In the genomic region with DNA sequence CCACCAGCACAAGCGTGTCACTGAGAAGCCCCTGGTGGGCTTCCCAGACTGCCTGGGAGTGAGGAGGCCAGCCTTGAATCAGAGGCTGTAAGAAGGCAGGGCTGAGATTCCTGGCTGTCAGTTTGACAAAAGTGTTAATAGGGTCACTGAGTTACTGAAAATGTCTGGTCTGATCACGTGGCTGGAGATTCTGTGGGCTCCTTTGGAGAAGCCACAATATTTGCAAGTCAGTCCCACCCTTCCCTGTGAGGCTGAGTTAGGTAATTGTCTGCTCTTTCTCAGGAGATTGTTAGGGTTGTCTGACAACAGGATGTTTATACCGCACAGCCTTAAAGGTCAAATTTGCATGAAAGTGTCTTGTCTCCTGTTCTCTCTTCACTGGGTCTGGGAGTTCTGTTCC, we compare ENCODE assay signal across 12 mouse cellular contexts. TPM values are rescaled to one million over a fixed set of nuclear protein-coding genes. Genes with fewer than 3 reads are reported as not detected.
A peak's percentile ranks its signal among the peaks of the same experiment; 100 is the strongest.
DNase-seq lines count a peak whose midpoint lies in the region; ATAC-seq and TF ChIP-seq lines count a peak whose summit lies in the region.
"Had no signal": no experiment of that assay in that cellular context is flagged by ENCODE, and none has a peak within 500 bp of the region (broad histone marks: within the 10 kb centered on the region; RNA-seq: fewer than 3 reads in every experiment).

No protein-coding gene starts in this region.

- peak; percentile 39 for DNase-seq in embryo, embryonic 10.5 days (ENCODE audit: low spot score)
- no peak for DNase-seq in embryo, embryonic 9.5 days (ENCODE audit: extremely low spot score)
- no peak for DNase-seq in liver, embryonic 11.5 days (ENCODE audit: low spot score)
- DNase-seq in liver, postnatal 0 days = no peak
- DNase-seq in ES-E14 (ENCODE audit: low read depth, low spot score) = peak; percentile 75
- DNase-seq in adrenal gland, adult 8-10 months = no peak
- DNase-seq: adrenal gland, adult 2 months; cerebellum, postnatal 14 days; right cerebral cortex, postnatal 4 days had no signal

- no peaks in the 10 kb centered on the region for H3K36me3 ChIP-seq in liver, embryonic 11.5 days (ENCODE audit: control insufficient read depth, insufficient read depth, low read length)
- no peaks in the 10 kb centered on the region for H3K36me3 ChIP-seq in liver, postnatal 0 days (replicated peaks; ENCODE audit: insufficient read depth, low read length)
- H3K36me3 ChIP-seq in ES-E14 (ENCODE audit: control insufficient read depth, insufficient read depth, low read length, poor library complexity, severe bottlenecking) = peaks cover 3% of the 10 kb centered on the region; the same call in 1 of the 2 replicates

- no peak overlapping the region for H3K4me3 ChIP-seq in liver, embryonic 11.5 days (ENCODE audit: low read depth, low read length)
- H3K4me3 ChIP-seq in liver, postnatal 0 days (ENCODE audit: low read depth, low read length) = no peak overlapping the region
- H3K4me3 ChIP-seq in ES-E14 (ENCODE audit: insufficient read depth in 1 of 2, low read depth in 1 of 2, low read length in 2 of 2, poor library complexity in 1 of 2, severe bottlenecking in 1 of 2) = no peak overlapping the region
- H3K4me3 ChIP-seq: forebrain, embryonic 10.5 days had no signal

- no peak overlapping the region for H3K9ac ChIP-seq in liver, embryonic 11.5 days (ENCODE audit: low read depth, low read length)
- H3K9ac ChIP-seq in liver, postnatal 0 days (replicated peaks) = no peak overlapping the region
- H3K9ac ChIP-seq in ES-E14 (ENCODE audit: insufficient read depth, low read depth, low read length, poor library complexity, severe bottlenecking) = peak overlapping the region; percentile 15; the same call in 1 of the 2 replicates

- 48% methylated on average over 3 of the region's 3 CpGs for WGBS in liver, embryonic 11.5 days
- 59% methylated on average over 3 of the region's 3 CpGs for WGBS in liver, postnatal 0 days (ENCODE audit: insufficient replicate concordance)

- in situ Hi-C loops in ES-E14 (cut with MboI; ENCODE audit: low sequenced_read_pairs in 2 of 2, unreplicated experiment in 2 of 2) = no loop called here

- no peaks in the 10 kb centered on the region for H3K9me3 ChIP-seq in liver, embryonic 11.5 days (ENCODE audit: control insufficient read depth, low read length)
- H3K9me3 ChIP-seq in liver, postnatal 0 days (ENCODE audit: low read length) = no peaks in the 10 kb centered on the region
- H3K9me3 ChIP-seq in ES-E14 (ENCODE audit: control insufficient read depth, insufficient read depth, low read depth, low read length) = no peaks in the 10 kb centered on the region
- H3K9me3 ChIP-seq: forebrain, embryonic 10.5 days had no signal

- no peak for TF ChIP-seq EP300 in liver, postnatal 0 days (IDR thresholded peaks at IDR 0.05; ENCODE audit: low read depth)

- ATAC-seq in liver, embryonic 11.5 days (replicated peaks; ENCODE audit: low FRiP score) = no peak
- ATAC-seq in liver, postnatal 0 days = no peak
- peak; percentile 66 for ATAC-seq in monocyte, adult 5-6 weeks (replicated peaks; ENCODE audit: insufficient number of reproducible peaks, low FRiP score, low TSS enrichment, poor library complexity, severe bottlenecking)
- ATAC-seq in cerebellum, adult (ENCODE audit: insufficient number of reproducible peaks, low FRiP score, low TSS enrichment) = no peak

- no peak overlapping the region for H3K4me2 ChIP-seq in liver, embryonic 11.5 days
- H3K4me2 ChIP-seq in liver, postnatal 0 days (ENCODE audit: low read depth, low read length) = no peak overlapping the region

- H3K4me1 ChIP-seq in liver, embryonic 11.5 days (replicated peaks; ENCODE audit: control insufficient read depth, insufficient read depth, low read length) = peaks cover 46% of the 10 kb centered on the region
- H3K4me1 ChIP-seq in liver, postnatal 0 days (ENCODE audit: insufficient read depth) = peaks cover 32% of the 10 kb centered on the region
- H3K4me1 ChIP-seq in ES-E14 (ENCODE audit: control insufficient read depth in 2 of 2, insufficient read depth in 2 of 2, low read length in 2 of 2, poor library complexity in 1 of 2) = peaks cover 17 to 42% of the 10 kb centered on the region in 2 experiments

- no peak for TF ChIP-seq CTCF in liver, postnatal 0 days (IDR thresholded peaks at IDR 0.05; ENCODE audit: low read depth)

- peak overlapping the region; percentile 15; the same call in 1 of the 2 replicates for H3K27ac ChIP-seq in liver, embryonic 11.5 days (ENCODE audit: low read depth, low read length)
- H3K27ac ChIP-seq in liver, postnatal 0 days (ENCODE audit: low read depth) = no peak overlapping the region
- H3K27ac ChIP-seq in ES-E14 (ENCODE audit: insufficient read depth, low read depth, low read length, poor library complexity, severe bottlenecking) = peak overlapping the region; percentile 85

- H3K27me3 ChIP-seq in liver, embryonic 11.5 days (replicated peaks; ENCODE audit: control insufficient read depth, insufficient read depth, low read length) = no peaks in the 10 kb centered on the region
- H3K27me3 ChIP-seq in liver, postnatal 0 days (ENCODE audit: insufficient read depth, low read length) = no peaks in the 10 kb centered on the region

TF ChIP-seq in ES-E14, 5 proteins besides CTCF, POLR2A, EP300 and RAD21:
- TF ChIP-seq CHD2 (IDR thresholded peaks at IDR 0.05; ENCODE audit: low read depth, low read length) (no peak), MAFK (IDR thresholded peaks at IDR 0.05; ENCODE audit: insufficient read depth, low read depth, low read length) (no peak), ZC3H11A (IDR thresholded peaks at IDR 0.05; ENCODE audit: borderline replicate concordance, low read depth, low read length) (no peak), HCFC1 (IDR thresholded peaks at IDR 0.05; ENCODE audit: borderline replicate concordance, insufficient read depth, low read length) (no peak), ZNF384 (IDR thresholded peaks at IDR 0.05; ENCODE audit: low read depth, low read length) (no peak)

RNA-seq across cellular contexts. Expression of gene Ppp2r5c, which starts 57.9 kb away (rescaled TPM):
- polyA plus RNA-seq in liver, embryonic 11.5 days (2014; fragmentation: Nextera tagmentation; extraction: Ambion mirVana) = 138 and 151 TPM in 2 replicates
- 53.3 and 55.5 TPM in 2 replicates for polyA plus RNA-seq in liver, postnatal 0 days (2015; fragmentation: Nextera tagmentation; extraction: Ambion mirVana)
- total RNA-seq in ES-E14 (2012; rRNA removed) = 62.1 and 83.4 TPM in 2 replicates
- 353 to 389 TPM (median 359 TPM) in 3 replicates for total RNA-seq in monocyte, adult 5-6 weeks (2017)
- total RNA-seq in adrenal gland, adult 8-10 months (2022) = 100 to 1,000 TPM; 106 to 141 (median 127) TPM

Comparison
In these comparisons a context has a peak if more than half of its experiments do, and no peak if none do; other contexts are left out.
1. DNase-seq: peak in embryo, embryonic 10.5 days (single experiment) and ES-E14 (single experiment); none in embryo, embryonic 9.5 days (single experiment), liver, embryonic 11.5 days (single experiment), liver, postnatal 0 days (single experiment) and adrenal gland, adult 8-10 months (single experiment).